Mouse (Mus musculus): ENCODE measurements around the gene Nudt17. TPM values are rescaled to one million over a fixed set of nuclear protein-coding genes. Genes with fewer than 3 reads are reported as not detected.
"Not testable (repeated sequence)": the region's sequence is repeated elsewhere in the genome, so short reads cannot be mapped to it uniquely, and the experiment has no call there.

Nudt17 gene
- 1 to 10 TPM; 1.5 TPM for total RNA-seq (2021)
- long read RNA-seq, experiment 1 = 0 reads
- long read RNA-seq, experiment 2, partial matches to known transcripts = 0 of 1 reads
- long read RNA-seq, experiment 2, other reads (novel, unspliced or antisense) = 0 of 1 reads

GRCm38 (mm10) chr3:96707903-96708683 is at the start of gene Nudt17:
Gene Nudt17 (minus strand): TSS chr3:96708562.
- peak; percentile 86 to 94 for DNase-seq (ENCODE audit: low spot score in 2 of 2)

- DNase-seq (ENCODE audit: low spot score in 2 of 2) = no peak
Measured at GRCm38 (mm10) chr3:96757691-96758090, 49.3 kb upstream of the Nudt17 start.

- DNase-seq (ENCODE audit: low spot score in 2 of 2) = no peak
Measured at GRCm38 (mm10) chr3:96755935-96756334, 47.6 kb upstream of the Nudt17 start.

- DNase-seq (ENCODE audit: low spot score in 2 of 2) = no peak
Measured at GRCm38 (mm10) chr3:96746829-96747228, 38.5 kb upstream of the Nudt17 start.

GRCm38 (mm10) chr3:96744348-96744747 is 36.0 kb upstream of the Nudt17 start:
- DNase-seq (ENCODE audit: low spot score in 2 of 2) = no peak

- not testable (repeated sequence) for DNase-seq (ENCODE audit: low spot score in 2 of 2)
Measured at GRCm38 (mm10) chr3:96740279-96740678, 31.9 kb upstream of the Nudt17 start.

- no peak for DNase-seq (ENCODE audit: low spot score in 2 of 2)
Measured at GRCm38 (mm10) chr3:96737995-96738394, 29.6 kb upstream of the Nudt17 start.

- peak in 1 of 2 experiments; percentile 20 for DNase-seq (ENCODE audit: low spot score in 2 of 2)
Measured at GRCm38 (mm10) chr3:96737013-96737740, 28.8 kb upstream of the Nudt17 start.

- peak in 1 of 2 experiments; percentile 10 for DNase-seq (ENCODE audit: low spot score in 2 of 2)
Measured at GRCm38 (mm10) chr3:96735200-96735599, 26.8 kb upstream of the Nudt17 start.

- peak in 1 of 2 experiments; percentile 4 for DNase-seq (ENCODE audit: low spot score in 2 of 2)
Measured at GRCm38 (mm10) chr3:96733984-96734383, 25.6 kb upstream of the Nudt17 start.

- DNase-seq (ENCODE audit: low spot score in 2 of 2) = no peak
Measured at GRCm38 (mm10) chr3:96730785-96731184, 22.4 kb upstream of the Nudt17 start.

- peak in 1 of 2 experiments; percentile 13 for DNase-seq (ENCODE audit: low spot score in 2 of 2)
Measured at GRCm38 (mm10) chr3:96729403-96729784, 21.0 kb upstream of the Nudt17 start.

- DNase-seq (ENCODE audit: low spot score in 2 of 2) = peak in 1 of 2 experiments; percentile 14
Measured at GRCm38 (mm10) chr3:96728634-96729402, 20.5 kb upstream of the Nudt17 start.

- peak in 1 of 2 experiments; percentile 12 for DNase-seq (ENCODE audit: low spot score in 2 of 2)
Measured at GRCm38 (mm10) chr3:96727828-96728633, 19.7 kb upstream of the Nudt17 start.

- DNase-seq (ENCODE audit: low spot score in 2 of 2) = peak; percentile 96
Measured at GRCm38 (mm10) chr3:96727343-96727827, 19.0 kb upstream of the Nudt17 start, which contains the start of the genes Polr3c and Rnf115. Gene Polr3c (minus strand): TSS chr3:96727628. Gene Rnf115 (plus strand): TSS chr3:96727664.

GRCm38 (mm10) chr3:96719173-96719572 is 10.8 kb upstream of the Nudt17 start:
- peak; percentile 35 to 40 for DNase-seq (ENCODE audit: low spot score in 2 of 2)

GRCm38 (mm10) chr3:96715854-96716253 is 7.5 kb upstream of the Nudt17 start:
- no peak for DNase-seq (ENCODE audit: low spot score in 2 of 2)

GRCm38 (mm10) chr3:96714286-96714685 is 5.9 kb upstream of the Nudt17 start:
- DNase-seq (ENCODE audit: low spot score in 2 of 2) = no peak

GRCm38 (mm10) chr3:96708684-96709064 is 312 bp upstream of the Nudt17 start:
- DNase-seq (ENCODE audit: low spot score in 2 of 2) = no peak

GRCm38 (mm10) chr3:96706984-96707383 is 1.4 kb downstream of the Nudt17 start:
- no peak for DNase-seq (ENCODE audit: low spot score in 2 of 2)

Measured in adrenal gland, adult 18-20 months (tissue).